Mouse (Mus musculus): ENCODE results near the gene Serpinb5.

DNA sequence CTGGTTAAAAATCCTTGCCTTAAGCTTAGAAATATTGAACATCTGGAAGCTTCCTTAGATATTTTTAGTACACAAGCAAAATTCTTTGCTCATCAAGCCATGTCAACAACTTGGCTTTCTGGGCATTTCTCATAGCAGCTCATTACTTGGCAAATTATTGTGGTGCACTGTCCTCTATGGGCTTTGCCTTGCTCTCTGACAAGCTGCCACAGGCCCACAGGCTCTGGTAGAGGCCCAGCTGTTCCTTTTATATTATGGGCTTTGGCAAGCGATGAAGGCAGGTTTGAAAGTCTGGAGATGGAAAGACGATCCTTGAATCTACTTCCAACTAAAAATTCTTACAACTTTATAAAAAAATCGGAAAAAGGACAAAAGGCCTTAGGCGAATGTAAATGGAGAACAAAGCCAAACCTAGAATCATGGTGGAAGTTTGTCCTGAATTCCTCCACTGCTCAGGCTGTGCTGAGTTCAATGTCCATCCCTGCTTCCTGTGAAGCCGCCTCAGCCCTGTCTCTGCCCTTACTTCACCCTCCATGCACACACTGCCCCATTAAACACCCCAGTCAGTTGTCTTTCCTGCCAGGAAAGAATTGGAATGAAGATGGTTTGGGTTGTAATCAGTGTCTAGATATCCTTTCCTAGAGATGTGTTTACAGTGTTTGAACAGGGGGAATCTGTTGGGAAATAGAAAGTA, 14.4 kb downstream of the Serpinb5 start:
- no peak for TF ChIP-seq CTCF (IDR thresholded peaks at IDR 0.05; ENCODE audit: low read depth)
- TF ChIP-seq EP300 (IDR thresholded peaks at IDR 0.05; ENCODE audit: low read depth), result no peak
